Mouse (Mus musculus) CH12.LX (cell line): Measurements from ENCODE around the gene 2300003K06Rik.
"Not testable (repeated sequence)": the region's sequence is repeated elsewhere in the genome, so short reads cannot be mapped to it uniquely, and the experiment has no call there.

ENCODE experiments used
- CHD2 ChIP-seq: IDR thresholded peaks from 2 replicates; pipeline ENCODE4 v1.6.1; 2011; ENCODE audit warnings: low read length, improper control_type of control experiment
- CTCF ChIP-seq, 2 experiments: IDR thresholded peaks in 1 of 2; conservative IDR thresholded peaks in 1 of 2; 2 replicates each; pipeline ENCODE4 v1.5.1; 2011 to 2012; ENCODE audit warnings: low read depth in 2 of 2, low read length in 2 of 2, improper control_type of control experiment in 1 of 2, inconsistent platforms in 1 of 2, mild to moderate bottlenecking in 1 of 2, moderate library complexity in 1 of 2
- MEF2A ChIP-seq: IDR thresholded peaks from 2 replicates; pipeline ENCODE4 v1.6.1; 2014; ENCODE audit warnings: low read depth, mild to moderate bottlenecking, inconsistent platforms, low read length, improper control_type of control experiment, borderline replicate concordance
- ZMIZ1 ChIP-seq: IDR thresholded peaks from 2 replicates; pipeline ENCODE4 v1.6.1; 2012; ENCODE audit warnings: low read depth, mild to moderate bottlenecking, inconsistent platforms, low read length, improper control_type of control experiment
- ZNF384 ChIP-seq: IDR thresholded peaks from 2 replicates; pipeline ENCODE4 v1.6.1; 2012; ENCODE audit warnings: low read depth, low read length, improper control_type of control experiment, inconsistent platforms

DNA sequence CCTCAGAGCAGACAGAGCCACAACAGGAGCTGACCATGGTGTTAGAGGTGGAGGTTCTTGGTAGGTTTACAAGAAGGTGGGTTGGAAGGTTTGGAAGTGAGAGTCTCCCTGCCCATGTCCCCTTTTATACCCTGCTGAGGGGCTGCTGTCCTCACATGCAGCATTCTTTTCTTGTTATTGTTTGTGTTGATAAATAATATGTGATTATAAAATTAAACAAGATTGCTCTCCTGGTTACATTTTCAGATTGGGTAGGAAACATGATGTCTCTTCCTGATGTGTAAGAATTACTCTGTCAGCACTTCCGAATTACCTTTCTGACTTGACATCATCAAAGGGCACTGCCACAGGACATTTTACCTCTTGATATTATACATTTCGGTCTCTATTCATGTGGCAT is 22.3 kb downstream of the 2300003K06Rik start, which contains the start of gene Gm11564:
- not testable (repeated sequence) for TF ChIP-seq MEF2A; ZMIZ1; CTCF (conservative IDR thresholded peaks at IDR 0.05 in 1 of 2, IDR thresholded peaks at IDR 0.05 in 1 of 2; ENCODE audit: low read depth in 2 of 2, low read length in 2 of 2); ZNF384; CHD2
